Mouse (Mus musculus) bone marrow macrophage, adult 2 months (primary cell): Measurements from ENCODE around the gene Gm28043.

Source experiments
- CTCF ChIP-seq: IDR thresholded peaks from 2 replicates; pipeline ENCODE4 v1.5.1; 2012; ENCODE audit warnings: low read depth, mild to moderate bottlenecking, low read length, moderate library complexity
- POLR2A ChIP-seq: IDR thresholded peaks from 2 replicates; pipeline ENCODE4 v1.6.1; 2012; ENCODE audit warnings: mild to moderate bottlenecking, low read depth, low read length, borderline replicate concordance

DNA sequence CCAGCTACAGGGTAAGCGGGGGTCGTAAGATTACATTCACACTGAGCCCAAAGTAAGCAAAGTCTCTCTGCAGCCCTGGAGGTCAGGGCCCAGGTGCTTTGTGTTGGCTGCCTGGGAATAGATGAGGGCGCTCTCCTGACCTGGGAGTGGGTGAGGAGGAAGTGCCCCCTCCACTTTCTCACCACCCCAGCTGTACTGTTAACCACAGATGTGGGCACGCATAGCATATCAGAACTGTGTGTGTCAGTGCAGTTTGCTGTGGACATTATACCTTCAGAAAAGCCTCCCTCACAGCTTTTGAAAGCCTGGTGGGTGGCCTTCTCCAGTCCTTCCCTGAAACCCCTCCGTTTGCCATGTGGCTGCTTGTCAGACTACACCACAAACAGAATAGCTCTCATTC is 30.4 kb upstream of the Gm28043 start:
- TF ChIP-seq CTCF: no peak
- no peak for TF ChIP-seq POLR2A
